Mouse (Mus musculus): ENCODE results near the gene Rab11fip5.

Gene Rab11fip5

GRCm38 (mm10) chr6:85372496-85372895 is 1.9 kb downstream of the Rab11fip5 start:
- no peak for DNase-seq

DNA sequence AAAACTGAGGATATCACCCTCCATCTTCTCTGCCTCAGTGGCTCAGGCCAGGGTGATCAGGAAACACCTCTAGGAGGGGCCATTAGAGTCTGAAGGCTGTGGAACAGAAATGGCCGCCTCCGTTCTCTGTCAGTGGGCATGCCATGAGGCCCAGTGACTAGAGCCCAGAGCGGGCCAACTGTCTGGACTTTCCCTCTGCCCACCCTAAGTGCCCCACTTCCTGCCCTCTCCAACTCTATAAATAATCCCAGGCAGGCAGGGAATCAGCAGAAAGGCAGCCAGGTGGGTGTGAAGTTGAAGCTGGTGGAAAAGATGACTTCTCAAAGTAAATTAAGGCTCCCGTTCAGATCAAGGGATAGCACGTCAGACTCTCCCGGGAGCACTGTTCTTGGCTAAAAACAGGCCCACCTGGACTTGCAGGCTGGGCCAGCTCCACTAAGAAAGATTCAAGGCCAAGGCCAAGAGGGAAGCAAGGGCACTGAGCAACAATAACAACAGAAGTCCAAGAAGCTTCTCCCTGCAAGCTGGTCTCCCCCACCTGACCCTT is 2.5 kb downstream of the Rab11fip5 start:
- DNase-seq: no peak

GRCm38 (mm10) chr6:85370666-85371430 is 3.6 kb downstream of the Rab11fip5 start:
- peak; percentile 29 for DNase-seq

- no peak for DNase-seq
These were observed 4.4 kb downstream of the Rab11fip5 start for GRCm38 (mm10) chr6:85370041-85370440.

DNA sequence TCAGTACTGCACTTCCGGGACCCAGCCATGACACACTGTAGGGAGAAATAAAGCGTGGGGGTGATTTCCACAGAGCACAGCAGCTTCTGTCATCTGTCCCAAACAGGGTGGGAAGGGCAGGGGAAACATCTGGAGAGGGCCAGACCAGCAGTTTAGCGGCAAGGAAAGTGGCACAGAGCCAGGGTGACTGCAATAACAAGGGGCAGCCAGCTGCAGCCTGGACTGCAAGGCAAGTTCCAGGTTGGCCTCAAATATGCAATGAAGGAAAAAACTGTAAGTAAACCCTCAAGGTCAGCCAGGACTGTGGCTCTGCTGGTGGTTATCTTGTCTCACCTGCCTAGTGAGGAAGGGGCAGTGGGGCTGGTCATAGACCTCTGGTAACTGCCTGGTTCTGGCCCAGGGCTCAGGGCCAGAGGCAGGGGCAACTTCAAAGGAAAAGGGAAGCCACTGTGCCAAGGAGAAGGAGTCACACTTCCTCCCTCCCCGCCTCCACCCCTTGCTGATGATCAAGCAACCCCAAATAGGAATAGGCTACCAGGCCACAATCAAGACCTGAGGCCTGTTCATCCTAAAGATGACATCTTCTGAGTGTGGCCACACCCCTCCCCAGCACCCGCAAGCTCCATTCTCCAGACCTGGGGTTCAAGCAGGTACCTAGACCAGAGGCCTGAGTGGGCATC is 5.1 kb downstream of the Rab11fip5 start:
- DNase-seq: peak; percentile 30

- no peak for DNase-seq
These were observed 5.7 kb downstream of the Rab11fip5 start for GRCm38 (mm10) chr6:85368722-85369121.

- no peak for DNase-seq
These were observed 6.3 kb downstream of the Rab11fip5 start for GRCm38 (mm10) chr6:85368166-85368565.

DNA sequence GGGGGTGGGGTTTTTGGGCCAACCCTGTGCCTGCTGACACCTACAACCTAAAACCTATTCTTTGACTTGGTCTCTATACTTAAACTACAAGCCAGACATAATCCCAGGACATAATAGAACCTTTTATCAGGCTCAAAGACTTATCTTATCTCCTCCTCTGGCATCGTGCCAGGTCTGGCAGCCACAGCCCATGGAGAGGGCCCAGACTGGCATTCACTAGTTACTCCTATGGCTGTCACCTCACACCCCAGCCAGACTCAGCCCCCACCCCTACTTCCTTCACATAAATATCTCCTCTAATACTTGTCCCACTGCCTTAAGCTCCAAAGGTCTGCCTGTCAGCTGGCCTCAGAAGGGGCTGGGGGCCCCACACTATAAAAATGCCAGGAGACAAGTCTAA is 8.0 kb downstream of the Rab11fip5 start:
- peak; percentile 37 for DNase-seq

DNA sequence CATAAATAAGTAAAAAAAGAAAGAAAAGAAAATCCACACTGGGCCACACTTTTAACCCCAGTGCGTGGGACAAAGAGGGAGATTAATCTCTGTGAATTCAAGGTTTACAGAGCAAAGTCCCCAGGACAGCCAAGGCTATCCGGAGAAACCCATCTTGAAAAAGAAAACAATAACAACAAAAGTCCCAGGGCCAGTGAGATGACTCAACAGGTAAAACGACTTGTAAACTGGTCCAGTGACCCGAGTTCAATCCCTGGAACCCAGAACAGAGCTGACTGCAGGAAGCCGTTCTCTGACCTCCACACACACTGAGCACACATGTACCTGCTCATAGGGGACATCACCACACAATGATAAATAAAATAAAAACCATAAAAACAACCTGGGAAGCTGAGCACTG is 10.0 kb downstream of the Rab11fip5 start:
- DNase-seq: no peak

- no peak for DNase-seq
These were observed 10.6 kb downstream of the Rab11fip5 start for GRCm38 (mm10) chr6:85363906-85364260.

GRCm38 (mm10) chr6:85363231-85363905 is 11.1 kb downstream of the Rab11fip5 start:
- no peak for DNase-seq

- peak; percentile 26 for DNase-seq
These were observed 11.8 kb downstream of the Rab11fip5 start for GRCm38 (mm10) chr6:85362610-85363009.

DNA sequence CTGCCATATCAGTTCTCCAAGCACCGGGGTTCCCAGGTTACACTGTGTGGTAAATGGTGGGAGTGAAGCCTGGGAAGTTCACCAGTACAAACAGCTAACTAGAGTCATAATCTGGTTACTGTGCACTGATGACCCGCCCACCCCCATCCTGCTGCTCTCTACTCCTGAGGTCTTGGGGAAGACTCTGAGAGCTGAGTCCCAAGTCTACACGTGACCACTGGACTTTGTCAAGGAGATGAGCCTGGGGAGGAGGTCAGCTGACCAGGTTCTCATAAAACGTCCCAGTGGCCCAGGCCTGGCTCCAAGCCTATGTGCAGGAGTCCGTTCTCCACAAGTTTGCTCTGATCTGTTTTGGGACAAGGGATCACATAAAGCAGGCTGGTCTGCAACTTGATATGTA is 14.1 kb downstream of the Rab11fip5 start:
- no peak for DNase-seq

DNA sequence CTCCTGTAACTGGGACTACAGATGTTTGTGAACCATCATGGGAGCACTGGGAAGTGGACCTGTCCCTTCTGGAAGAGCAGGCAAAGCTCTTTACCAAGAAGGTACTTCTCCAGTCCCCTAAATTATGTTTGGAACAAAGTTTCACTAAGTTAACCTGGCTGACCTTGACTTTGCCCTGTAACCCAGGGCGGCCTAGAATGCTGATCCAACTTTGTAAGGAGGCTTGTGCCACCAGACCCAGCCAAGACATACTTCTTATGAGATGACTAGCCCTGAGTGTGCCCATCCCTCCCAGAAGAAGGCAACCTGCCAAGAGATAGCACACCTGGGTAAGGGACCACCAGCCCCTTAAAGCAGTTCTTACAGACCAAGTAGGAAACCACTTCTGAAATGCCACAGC is 15.6 kb downstream of the Rab11fip5 start:
- no peak for DNase-seq

- no peak for DNase-seq
These were observed 17.6 kb downstream of the Rab11fip5 start for GRCm38 (mm10) chr6:85356682-85357465.

DNA sequence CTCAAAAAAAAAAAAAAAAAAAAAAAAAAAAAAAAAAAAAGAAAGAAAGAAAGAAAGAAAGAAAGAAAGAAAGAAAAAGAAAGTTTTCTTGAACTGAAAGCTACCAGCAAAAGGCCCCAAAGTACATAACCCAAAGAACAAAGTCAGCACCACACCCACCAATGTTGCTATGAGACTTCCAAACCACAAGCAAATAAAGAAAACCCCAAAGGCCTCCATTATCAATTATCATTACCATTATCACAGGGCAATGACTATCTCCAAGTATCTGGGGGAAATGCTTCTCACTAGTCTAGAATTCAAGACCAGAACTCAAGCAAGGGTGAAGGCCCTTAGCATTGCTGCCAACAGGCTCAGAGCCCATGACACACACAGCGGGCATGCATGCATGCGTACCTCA is 18.7 kb downstream of the Rab11fip5 start:
- DNase-seq: no peak

DNA sequence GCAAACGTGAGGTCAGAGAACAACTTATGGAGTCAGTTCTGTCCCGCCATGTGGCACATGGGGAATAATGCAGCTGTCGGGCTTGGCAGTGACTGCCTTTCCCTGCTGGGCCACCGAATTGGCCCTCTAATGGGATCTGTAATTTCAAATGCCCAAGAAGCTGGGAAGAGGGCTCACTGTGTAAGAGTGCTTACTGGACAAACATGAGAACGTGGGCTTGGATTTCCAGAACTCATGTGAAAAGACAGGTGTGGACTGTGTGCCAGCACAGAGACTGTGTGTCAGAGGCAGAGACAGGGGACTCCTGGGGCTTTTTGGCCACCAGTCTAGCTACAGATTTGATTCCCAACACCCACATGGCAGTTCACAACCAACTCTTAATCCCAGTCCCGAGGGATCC is 19.7 kb downstream of the Rab11fip5 start:
- peak; percentile 70 for DNase-seq

DNA sequence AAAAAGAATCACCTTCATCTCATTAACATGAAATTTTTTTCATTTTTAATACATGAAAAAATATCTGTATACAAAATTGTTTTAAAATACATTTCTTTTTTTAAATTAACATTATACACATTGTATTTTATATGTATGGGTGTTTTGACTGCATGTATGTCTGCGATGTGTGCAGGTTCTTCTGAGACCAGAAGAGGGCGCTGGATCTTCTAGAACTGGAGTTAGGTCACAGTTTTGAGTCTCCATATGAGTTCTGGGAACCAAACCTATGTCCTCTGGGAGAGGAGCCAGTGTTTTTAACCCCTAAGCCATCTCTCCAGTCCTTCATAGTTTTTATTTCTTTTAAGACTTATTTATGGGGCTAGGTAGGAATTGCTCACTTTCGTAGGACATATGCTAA is 20.7 kb downstream of the Rab11fip5 start:
- no peak for DNase-seq

- no peak for DNase-seq
These were observed 24.3 kb downstream of the Rab11fip5 start for GRCm38 (mm10) chr6:85350157-85350556.

DNA sequence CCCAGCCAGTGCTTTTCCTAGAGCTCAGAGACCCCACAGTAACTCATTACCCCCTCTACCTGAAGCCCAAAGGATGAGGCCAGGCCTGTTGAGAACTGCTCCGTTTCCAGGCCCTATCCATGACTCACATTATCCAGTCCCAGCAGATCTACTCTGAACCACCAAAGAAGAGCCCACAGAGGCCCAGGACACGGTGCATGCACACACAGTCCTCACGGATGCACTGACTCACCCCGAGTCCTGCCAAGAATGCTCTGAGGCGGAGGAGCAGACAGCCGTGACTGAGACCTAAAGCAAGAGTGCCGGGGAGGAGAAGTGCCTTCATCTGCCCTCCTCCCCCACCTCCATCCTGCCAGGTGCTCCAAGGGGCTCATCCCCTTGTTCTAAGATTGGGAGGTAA is 25.2 kb downstream of the Rab11fip5 start:
- peak; percentile 40 for DNase-seq

- DNase-seq: no peak
These were observed 26.3 kb downstream of the Rab11fip5 start for GRCm38 (mm10) chr6:85348133-85348532.

GRCm38 (mm10) chr6:85346028-85346634 is 28.3 kb downstream of the Rab11fip5 start:
- peak; percentile 84 for DNase-seq

Measured in cerebellum, adult 11-12 months (tissue).